Mouse (Mus musculus) intestine, postnatal 0 days (tissue): ENCODE measurements around the gene Mapkapk5. TPM values are rescaled to one million over a fixed set of nuclear protein-coding genes. Genes with fewer than 3 reads are reported as not detected.

Experiments
- ATAC-seq: fragments of 200-750 bp; cut with Nextera tagmentation; 2 replicates; pipeline ENCODE4 v1.8.0; 2017; ENCODE audit warnings: mild to moderate bottlenecking, moderate TSS enrichment, moderate library complexity
- H3K27ac ChIP-seq: fragments of 300-500 bp; sonication (generic); 2 replicates; pipeline ENCODE4 v1.5.1; 2014; ENCODE audit warnings: mild to moderate bottlenecking, low read depth, low read length, moderate library complexity
- H3K27me3 ChIP-seq: fragments of 300-500 bp; sonication (generic); replicated peaks from 2 replicates; pipeline ENCODE4 v1.6.1; 2014; ENCODE audit warnings: low read length, mixed read lengths; ENCODE audit not compliant: control insufficient read depth, insufficient read depth
- H3K36me3 ChIP-seq: fragments of 300-500 bp; sonication (generic); 2 replicates; pipeline ENCODE4 v1.6.1; 2014; ENCODE audit warnings: mild to moderate bottlenecking, moderate library complexity; ENCODE audit not compliant: control insufficient read depth, insufficient read depth
- H3K4me1 ChIP-seq: fragments of 300-500 bp; sonication (generic); replicated peaks from 2 replicates; pipeline ENCODE4 v1.6.1; 2014; ENCODE audit warnings: antibody characterized with exemption, low read length, mixed read lengths; ENCODE audit not compliant: control insufficient read depth, insufficient read depth
- H3K4me2 ChIP-seq: fragments of 300-500 bp; sonication (generic); replicated peaks from 2 replicates; pipeline ENCODE4 v1.6.1; 2014; ENCODE audit warnings: low read depth, mild to moderate bottlenecking, moderate library complexity
- H3K4me3 ChIP-seq: fragments of 300-500 bp; sonication (generic); 2 replicates; pipeline ENCODE4 v1.5.1; 2014; ENCODE audit warnings: low read depth, low read length
- H3K9ac ChIP-seq: fragments of 300-500 bp; sonication (generic); 2 replicates; pipeline ENCODE4 v1.6.1; 2014; ENCODE audit warnings: mild to moderate bottlenecking, low read depth, low read length
- H3K9me3 ChIP-seq: fragments of 300-500 bp; sonication (generic); 2 replicates; pipeline ENCODE4 v1.6.1; 2016; ENCODE audit warnings: mixed run types; ENCODE audit not compliant: control insufficient read depth
- CTCF ChIP-seq: sonication (generic); IDR thresholded peaks from 2 replicates; pipeline ENCODE4 v1.5.1; 2016; ENCODE audit warnings: low read depth, mild to moderate bottlenecking, control low read depth, antibody characterized with exemption, moderate library complexity
- WGBS: fragments of 180-500 bp; shearing (Covaris S2); extraction: QIAGEN DNeasy Blood & Tissue Kit; methylation state at CpG from one replicate; pipeline ENCODE4 v1.1.7; 2014; 5-methylcytosine and 5-hydroxymethylcytosine counted together
- polyA plus RNA-seq: library from polyadenylated mRNA; unstranded; fragments of >200 nt; fragmentation: Nextera tagmentation; extraction: Ambion mirVana; gene quantifications from 2 replicates; pipeline ENCODE4 v1.2.1, GENCODE M21; 2015

Mapkapk5 gene
- polyA plus RNA-seq, 1 experiment from 2014 or later = 36.7 TPM

DNA sequence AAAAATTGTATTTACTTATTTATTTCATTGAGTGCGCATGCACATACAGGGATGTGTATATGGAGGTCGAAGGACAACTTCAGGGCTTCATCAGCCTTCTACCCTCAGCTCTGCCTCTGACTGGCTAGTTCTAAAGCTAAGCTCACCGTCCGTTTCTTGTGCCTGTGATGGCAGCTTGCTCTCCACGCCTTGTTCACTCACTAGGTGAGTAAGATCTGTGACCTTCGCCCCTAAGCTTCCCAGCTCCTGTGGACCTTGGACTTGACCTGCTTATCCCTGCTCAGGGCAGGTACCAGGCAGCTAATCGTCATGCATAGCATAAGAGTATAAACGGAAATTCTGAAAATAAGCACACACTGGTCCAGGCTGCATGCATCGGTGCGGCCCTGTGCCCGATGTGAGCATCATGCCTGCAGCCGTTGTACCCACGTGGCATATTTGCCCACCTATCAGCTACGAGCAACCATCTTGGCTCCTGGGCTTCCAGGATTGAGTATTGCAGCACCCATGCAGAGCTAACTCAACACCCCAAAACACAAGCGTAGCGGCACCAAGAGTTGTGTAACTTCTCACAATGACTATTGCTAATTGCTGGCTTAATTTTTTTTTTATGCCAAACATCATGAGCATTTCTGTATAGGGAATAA lies 20.5 kb upstream of the Mapkapk5 start:
- Histone ChIP-seq H3K4me1 (0 out of 2 replicates have a peak, but pooled peaks cover 4% of the 10 kb centered on the region), H3K9me3 (no peaks in the 10 kb centered on the region), H3K4me2 (no peak overlapping the region), H3K27me3 (no peaks in the 10 kb centered on the region), H3K27ac (peak overlapping the region; percentile 69), H3K4me3 (no peak overlapping the region), H3K36me3 (peaks cover 17% of the 10 kb centered on the region), H3K9ac (no peak overlapping the region)
- TF ChIP-seq CTCF = no peak
- ATAC-seq = peak; percentile 91
- WGBS = 47% methylated on average over 16 of the region's 16 CpGs

GRCm38 (mm10) chr5:121564468-121564895 lies 18.8 kb upstream of the Mapkapk5 start:
- H3K36me3 ChIP-seq = peaks cover 6% of the 10 kb centered on the region; the same call in 1 of the 2 replicates
- no peaks in the 10 kb centered on the region for H3K27me3 ChIP-seq
- 0 out of 2 replicates have a peak, but pooled peaks cover 4% of the 10 kb centered on the region for H3K4me1 ChIP-seq
- 0 out of 2 replicates have a peak overlapping the region, but pooled peaks have one; percentile 1 for H3K4me3 ChIP-seq
- no peaks in the 10 kb centered on the region for H3K9me3 ChIP-seq
- no peak for ATAC-seq
- H3K27ac ChIP-seq = no peak overlapping the region; the same call in 1 of the 2 replicates
- no peak overlapping the region for H3K9ac ChIP-seq
- 10% methylated on average over 11 of the region's 11 CpGs for WGBS
- peak; percentile 93 for TF ChIP-seq CTCF
- H3K4me2 ChIP-seq = peak overlapping the region; percentile 37; the same call in 1 of the 2 replicates

DNA sequence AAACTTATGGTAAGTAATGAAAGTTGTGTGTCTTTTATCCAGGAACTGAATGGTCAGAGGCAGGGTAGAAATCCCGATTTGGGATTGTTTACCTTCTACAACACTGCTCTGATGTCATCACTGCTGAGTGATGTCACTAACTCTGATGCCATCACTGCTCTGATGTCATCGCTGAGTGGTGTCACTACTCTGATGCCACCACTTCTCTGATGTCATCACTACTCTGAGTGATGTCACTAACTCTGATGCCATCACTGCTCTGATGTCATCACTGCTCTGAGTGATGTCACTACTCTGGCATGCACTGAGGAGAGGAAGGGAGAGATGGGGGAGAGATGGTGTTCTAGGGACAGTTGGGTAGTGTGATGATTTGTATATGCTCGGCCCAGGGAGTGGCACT lies 16.7 kb upstream of the Mapkapk5 start:
- H3K4me3 ChIP-seq = no peak overlapping the region
- no peak overlapping the region for H3K27ac ChIP-seq
- ATAC-seq = no peak
- WGBS = 69% methylated on average over 3 of the region's 3 CpGs
- no peak for TF ChIP-seq CTCF
- no peak overlapping the region for H3K9ac ChIP-seq
- H3K4me2 ChIP-seq = no peak overlapping the region
- no peaks in the 10 kb centered on the region for H3K9me3 ChIP-seq
- H3K27me3 ChIP-seq = no peaks in the 10 kb centered on the region
- 0 out of 2 replicates have a peak, but pooled peaks cover 4% of the 10 kb centered on the region for H3K4me1 ChIP-seq
- no peaks in the 10 kb centered on the region for H3K36me3 ChIP-seq

GRCm38 (mm10) chr5:121549196-121549595 lies 3.5 kb upstream of the Mapkapk5 start:
- H3K4me2 ChIP-seq = no peak overlapping the region
- no peak for ATAC-seq
- no peaks in the 10 kb centered on the region for H3K27me3 ChIP-seq
- 0 out of 2 replicates have a peak, but pooled peaks cover 4% of the 10 kb centered on the region for H3K4me1 ChIP-seq
- 88% methylated on average over 7 of the region's 7 CpGs for WGBS
- H3K36me3 ChIP-seq = no peaks in the 10 kb centered on the region
- H3K9ac ChIP-seq = no peak overlapping the region
- TF ChIP-seq CTCF = no peak
- H3K4me3 ChIP-seq = no peak overlapping the region
- no peak overlapping the region for H3K27ac ChIP-seq
- H3K9me3 ChIP-seq = no peaks in the 10 kb centered on the region

- no peak for TF ChIP-seq CTCF
- Histone ChIP-seq H3K4me2 (no peak overlapping the region), H3K36me3 (no peaks in the 10 kb centered on the region), H3K27ac (no peak overlapping the region), H3K9me3 (no peaks in the 10 kb centered on the region), H3K4me1 (0 out of 2 replicates have a peak, but pooled peaks cover 6% of the 10 kb centered on the region), H3K27me3 (no peaks in the 10 kb centered on the region), H3K4me3 (no peak overlapping the region), H3K9ac (no peak overlapping the region)
- 92% methylated on average over 3 of the region's 3 CpGs for WGBS
- ATAC-seq = no peak
These were observed 1.4 kb upstream of the Mapkapk5 start for GRCm38 (mm10) chr5:121547084-121547483.

GRCm38 (mm10) chr5:121546530-121546895 lies 808 bp upstream of the Mapkapk5 start:
- peak overlapping the region; percentile 76 for H3K4me2 ChIP-seq
- H3K9me3 ChIP-seq = no peaks in the 10 kb centered on the region
- H3K4me1 ChIP-seq = 0 out of 2 replicates have a peak, but pooled peaks cover 6% of the 10 kb centered on the region
- peak overlapping the region; percentile 100 for H3K9ac ChIP-seq
- ATAC-seq = peak; percentile 23; the same call in 1 of the 2 replicates
- WGBS = 15% methylated on average over 6 of the region's 6 CpGs
- peak; percentile 82 for TF ChIP-seq CTCF
- H3K27me3 ChIP-seq = no peaks in the 10 kb centered on the region
- peak overlapping the region; percentile 95 for H3K4me3 ChIP-seq
- H3K27ac ChIP-seq = peak overlapping the region; percentile 97
- no peaks in the 10 kb centered on the region for H3K36me3 ChIP-seq
